Mouse (Mus musculus) kidney, adult 2 months (tissue): Measurements from ENCODE around the gene Slc38a7.

ENCODE experiments used
- CTCF ChIP-seq: fragments of 200-500 bp; conservative IDR thresholded peaks from 2 replicates; pipeline ENCODE4 v1.5.1; 2011; ENCODE audit warnings: low read depth, mild to moderate bottlenecking, control low read depth, low read length, moderate library complexity, mixed read lengths; ENCODE audit not compliant: insufficient read depth, insufficient read length
- POLR2A ChIP-seq: fragments of 200-500 bp; IDR thresholded peaks from one replicate; pipeline ENCODE4 v1.6.1; 2011; ENCODE audit warnings: low read depth, low read length, control low read depth

GRCm38 (mm10) chr8:95852290-95852689 lies 1.0 kb downstream of the Slc38a7 start:
- TF ChIP-seq CTCF (no peak; the same call in 1 of the 2 replicates), POLR2A (no peak)
